Mouse (Mus musculus) spleen, adult 12 weeks (tissue): ENCODE measurements at regions not wholly inside any gene's neighbourhood (a gene's known extent, or its start where the extent isn't known, plus 50 kb on each side); places are given as distances from the start of the nearest gene placed in this dataset.

ENCODE experiments used
- DNase-seq: peaks from one replicate; pipeline ENCODE4 v3.0.0; 2022; ENCODE audit warnings: low spot score

- DNase-seq, result no peak
Measured at GRCm38 (mm10) chr5:141138771-141139360, 102.4 kb upstream of the Sdk1 start.

GRCm38 (mm10) chr5:141139361-141139912 lies 101.9 kb upstream of the Sdk1 start:
- DNase-seq, result no peak

- DNase-seq, result no peak
Measured at GRCm38 (mm10) chr5:141160391-141160790, 80.9 kb upstream of the Sdk1 start.

GRCm38 (mm10) chr5:141160956-141161355 lies 80.3 kb upstream of the Sdk1 start:
- DNase-seq, result no peak

GRCm38 (mm10) chr5:141182442-141182841 lies 58.8 kb upstream of the Sdk1 start:
- no peak for DNase-seq

GRCm38 (mm10) chr5:141189033-141189432 lies 52.3 kb upstream of the Sdk1 start:
- no peak for DNase-seq
